Mouse (Mus musculus) B cell, adult 2 months (primary cell): ENCODE data around the gene Spdye4b.
A peak's percentile ranks its signal among the peaks of the same experiment; 100 is the strongest.
"Not testable (repeated sequence)": the region's sequence is repeated elsewhere in the genome, so short reads cannot be mapped to it uniquely, and the experiment has no call there.

ENCODE experiments used
- DNase-seq, 2 experiments: peaks; one replicate each; pipeline ENCODE4 v3.0.0; 2022

Gene Spdye4b

GRCm38 (mm10) chr5:143180255-143181076 lies at the start of gene Spdye4b, which contains the start of gene Rbak:
TSS of gene Spdye4b (plus strand) at chr5:143181017.
TSS of gene Rbak (minus strand) at chr5:143180775.
- peak; percentile 73 to 74 for DNase-seq

GRCm38 (mm10) chr5:143132935-143133514 lies 47.8 kb upstream of the Spdye4b start:
- no peak for DNase-seq

GRCm38 (mm10) chr5:143134216-143135010 lies 46.4 kb upstream of the Spdye4b start:
- not testable (repeated sequence) for DNase-seq

GRCm38 (mm10) chr5:143135042-143135441 lies 45.8 kb upstream of the Spdye4b start:
- no peak for DNase-seq

- DNase-seq: no peak
These were observed 43.2 kb upstream of the Spdye4b start for GRCm38 (mm10) chr5:143137580-143137979.

- no peak for DNase-seq
These were observed 33.3 kb upstream of the Spdye4b start, which contains the start of gene Olfr718-ps1 for GRCm38 (mm10) chr5:143147481-143147880. TSS of gene Olfr718-ps1 (minus strand) at chr5:143147581.

- DNase-seq: no peak
These were observed 32.2 kb upstream of the Spdye4b start for GRCm38 (mm10) chr5:143148661-143149060.

GRCm38 (mm10) chr5:143149536-143149935 lies 31.3 kb upstream of the Spdye4b start:
- DNase-seq: no peak

GRCm38 (mm10) chr5:143150044-143150443 lies 30.8 kb upstream of the Spdye4b start:
- DNase-seq: no peak

GRCm38 (mm10) chr5:143153756-143154155 lies 27.1 kb upstream of the Spdye4b start:
- no peak for DNase-seq

GRCm38 (mm10) chr5:143155534-143155933 lies 25.3 kb upstream of the Spdye4b start:
- no peak for DNase-seq

GRCm38 (mm10) chr5:143165508-143166070 lies 15.2 kb upstream of the Spdye4b start:
- DNase-seq: peak; percentile 53 to 61

GRCm38 (mm10) chr5:143175970-143176369 lies 4.8 kb upstream of the Spdye4b start:
- DNase-seq: no peak

- DNase-seq: peak; percentile 25 to 30
These were observed 3.1 kb upstream of the Spdye4b start for GRCm38 (mm10) chr5:143177541-143178200.

- peak; percentile 32 to 39 for DNase-seq
These were observed 1.6 kb upstream of the Spdye4b start for GRCm38 (mm10) chr5:143179179-143179578.

GRCm38 (mm10) chr5:143188014-143188413 lies 7.2 kb downstream of the Spdye4b start:
- DNase-seq: not testable (repeated sequence)

GRCm38 (mm10) chr5:143192806-143193205 lies 12.0 kb downstream of the Spdye4b start:
- no peak for DNase-seq

GRCm38 (mm10) chr5:143194747-143195146 lies 13.9 kb downstream of the Spdye4b start:
- DNase-seq: not testable (repeated sequence)

- DNase-seq: no peak
These were observed 14.3 kb downstream of the Spdye4b start for GRCm38 (mm10) chr5:143195166-143195565.

GRCm38 (mm10) chr5:143196506-143196905 lies 15.7 kb downstream of the Spdye4b start:
- no peak for DNase-seq

- DNase-seq: peak; percentile 13
These were observed 24.2 kb downstream of the Spdye4b start for GRCm38 (mm10) chr5:143205015-143205414.

GRCm38 (mm10) chr5:143213832-143214231 lies 33.0 kb downstream of the Spdye4b start:
- no peak for DNase-seq
